In the genomic region with DNA sequence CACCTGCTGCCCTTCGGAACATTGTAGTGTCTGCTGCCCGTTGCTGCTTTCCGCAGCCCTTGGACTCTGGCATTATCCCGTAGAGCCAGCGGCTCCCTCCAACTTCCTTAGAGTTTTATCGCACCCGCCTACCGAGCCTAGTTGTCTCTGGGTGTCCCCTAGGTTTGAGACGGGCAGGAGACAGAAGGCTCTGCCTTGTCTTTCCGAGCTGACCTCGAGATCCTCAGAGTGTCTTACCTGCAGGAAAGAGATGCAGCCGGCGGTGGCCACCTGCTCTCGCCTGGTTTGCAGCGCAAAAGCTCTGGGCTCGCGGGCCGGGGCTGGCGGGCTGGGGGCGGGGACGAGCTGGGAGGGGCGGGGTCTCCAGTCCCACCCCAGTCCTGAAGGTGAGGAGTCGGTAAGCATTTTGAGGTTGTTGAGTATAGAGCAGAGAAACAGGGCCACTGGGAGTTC, we compare ENCODE assay signal across 9 mouse cellular contexts. TPM values are rescaled to one million over a fixed set of nuclear protein-coding genes. Genes with fewer than 3 reads are reported as not detected.
DNase-seq lines count a peak whose midpoint lies in the region; ATAC-seq and TF ChIP-seq lines count a peak whose summit lies in the region.
"Had no signal": no experiment of that assay in that cellular context is flagged by ENCODE, and none has a peak within 500 bp of the region (broad histone marks: within the 10 kb centered on the region; RNA-seq: fewer than 3 reads in every experiment).

A gene (minus strand): TSS at position 292 of the 453 bp plus-strand sequence.

- peak within 1 kb of the TSS; percentile 36 for H3K4me3 ChIP-seq in heart, postnatal 0 days (ENCODE audit: low read depth, low read length)
- peak within 1 kb of the TSS; percentile 27 for H3K4me3 ChIP-seq in embryonic facial prominence, embryonic 12.5 days

- intact Hi-C loops in gastrocnemius, postnatal 36 days (cut with DNase I): loop anchor here (2.0 kb wide), 1 partner anchor 65 kb away; no protein-coding TSS in a partner anchor

- TF ChIP-seq EP300 in heart, postnatal 0 days (IDR thresholded peaks at IDR 0.05; ENCODE audit: low read depth): no peak

- peaks cover 19% of the 10 kb centered on the region for H3K27me3 ChIP-seq in heart, postnatal 0 days (ENCODE audit: control insufficient read depth, insufficient read depth, low read length)
- H3K27me3 ChIP-seq in embryonic facial prominence, embryonic 12.5 days: peaks cover 29% of the 10 kb centered on the region

- no peak within 1 kb of the TSS for H3K27ac ChIP-seq in heart, postnatal 0 days (ENCODE audit: low read depth)
- H3K27ac ChIP-seq in embryonic facial prominence, embryonic 12.5 days: no peak within 1 kb of the TSS

- no peaks in the 10 kb centered on the region for H3K9me3 ChIP-seq in heart, postnatal 0 days (replicated peaks; ENCODE audit: control insufficient read depth, low read length)
- H3K9me3 ChIP-seq in embryonic facial prominence, embryonic 12.5 days: no peaks in the 10 kb centered on the region

- DNase-seq in heart, postnatal 0 days (ENCODE audit: low spot score): no peak
- no peak for DNase-seq in heart, adult 9 months (ENCODE audit: low spot score in 2 of 2)
- peak; percentile 46 for DNase-seq in kidney, postnatal 10 days
- DNase-seq in naive thymus-derived CD4-positive, alpha-beta T cell, adult 2 months (ENCODE audit: low read depth): peak; percentile 53
- DNase-seq in gastrocnemius, postnatal 36 days: no peak
- DNase-seq in left cerebral cortex, adult 9 months (ENCODE audit: low spot score in 2 of 2): no peak
- no peak for DNase-seq in spleen, adult 18-20 months

- peak within 1 kb of the TSS; percentile 66 for H3K4me2 ChIP-seq in heart, postnatal 0 days (ENCODE audit: low read depth, low read length)
- peak within 1 kb of the TSS; percentile 57 for H3K4me2 ChIP-seq in embryonic facial prominence, embryonic 12.5 days (replicated peaks)

- H3K9ac ChIP-seq in heart, postnatal 0 days (replicated peaks; ENCODE audit: low read depth, low read length): 0 out of 2 replicates have a peak within 1 kb of the TSS, but pooled peaks have one; percentile 35
- H3K9ac ChIP-seq in embryonic facial prominence, embryonic 12.5 days: 0 out of 2 replicates have a peak within 1 kb of the TSS, but pooled peaks have one; percentile 15

- 1% methylated on average over 21 of the region's 23 CpGs for WGBS in heart, postnatal 0 days
- WGBS in embryonic facial prominence, embryonic 12.5 days: 1% methylated on average over 23 of the region's 23 CpGs

- TF ChIP-seq CTCF in heart, postnatal 0 days (IDR thresholded peaks at IDR 0.05; ENCODE audit: low read depth): no peak

- H3K36me3 ChIP-seq in heart, postnatal 0 days (replicated peaks; ENCODE audit: control insufficient read depth, insufficient read depth, low read length): no peaks in the 10 kb centered on the region
- H3K36me3 ChIP-seq in embryonic facial prominence, embryonic 12.5 days: no peaks in the 10 kb centered on the region

- no peak for ATAC-seq in heart, postnatal 0 days (ENCODE audit: insufficient read depth, low read depth)
- no peak for ATAC-seq in embryonic facial prominence, embryonic 12.5 days (ENCODE audit: insufficient number of reproducible peaks, insufficient read depth, low FRiP score, low TSS enrichment)
- ATAC-seq: Patski had no signal

- H3K4me1 ChIP-seq in heart, postnatal 0 days (ENCODE audit: control insufficient read depth, insufficient read depth): peaks cover 6% of the 10 kb centered on the region
- peaks cover 9% of the 10 kb centered on the region; the same call in 1 of the 2 replicates for H3K4me1 ChIP-seq in embryonic facial prominence, embryonic 12.5 days

RNA-seq across cellular contexts. Expression of the gene that starts here (rescaled TPM):
- total RNA-seq in heart, postnatal 0 days (2014; rRNA removed; ENCODE audit: low replicate concordance): not detected in 2 replicates
- polyA plus RNA-seq in heart, postnatal 0 days (2015; fragmentation: Nextera tagmentation; extraction: Ambion mirVana): 0.25 and 0.40 TPM in 2 replicates
- 1.5 and 2.6 TPM in 2 replicates for polyA plus RNA-seq in embryonic facial prominence, embryonic 12.5 days (2016; fragmentation: Nextera tagmentation; extraction: Ambion mirVana)
- total RNA-seq in gastrocnemius, postnatal 36 days (2021): under 1 TPM; 0.25 to 0.38 TPM
- polyA plus RNA-seq: Patski had no signal

Comparison
In these comparisons a context has a peak if more than half of its experiments do, and no peak if none do; other contexts are left out.
1. DNase-seq: peak in kidney, postnatal 10 days (single experiment) and naive thymus-derived CD4-positive, alpha-beta T cell, adult 2 months (single experiment); none in heart, postnatal 0 days (single experiment), heart, adult 9 months (0 of 2), gastrocnemius, postnatal 36 days (0 of 2), left cerebral cortex, adult 9 months (0 of 2) and spleen, adult 18-20 months (0 of 2).